ENCODE assay signal across 24 mouse cellular contexts in the genomic region with DNA sequence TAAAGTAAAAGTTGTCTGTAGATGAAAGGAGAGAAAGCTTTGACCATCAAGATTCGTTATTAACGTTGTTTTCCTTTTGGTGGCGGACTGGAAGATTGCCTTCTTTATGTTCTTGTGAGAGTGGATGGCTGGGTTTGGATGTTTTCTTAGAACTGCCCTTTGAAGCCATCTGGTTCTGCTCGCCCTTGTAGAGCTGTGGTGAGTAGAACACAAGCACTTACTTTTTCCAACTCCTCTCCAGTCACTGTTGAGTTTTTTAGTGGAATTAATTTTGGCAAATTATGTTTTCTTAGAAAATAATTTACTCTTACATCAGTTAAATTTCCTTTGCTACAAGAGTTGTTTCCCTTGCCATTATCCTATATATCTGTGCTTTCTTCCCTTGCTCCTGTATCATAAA.
DNase-seq lines count a peak whose midpoint lies in the region; ATAC-seq and TF ChIP-seq lines count a peak whose summit lies in the region.
"Had no signal": no experiment of that assay in that cellular context is flagged by ENCODE, and none has a peak within 500 bp of the region (broad histone marks: within the 10 kb centered on the region; RNA-seq: fewer than 3 reads in every experiment).

No protein-coding gene starts in this region.

- WGBS in kidney, embryonic 15.5 days = 33% methylated on average over 4 of the region's 4 CpGs
- WGBS in kidney, postnatal 0 days = 29% methylated on average over 4 of the region's 4 CpGs
- WGBS in kidney, adult 2 months = 59% methylated on average over 4 of the region's 4 CpGs

- 0 out of 2 replicates have a peak, but pooled peaks cover 2% of the 10 kb centered on the region for H3K4me1 ChIP-seq in kidney, embryonic 15.5 days
- H3K4me1 ChIP-seq in kidney, postnatal 0 days (replicated peaks; ENCODE audit: insufficient read depth, low read length) = no peaks in the 10 kb centered on the region
- H3K4me1 ChIP-seq in kidney, adult 2 months (ENCODE audit: control insufficient read depth, insufficient read depth, low read length) = no peaks in the 10 kb centered on the region
- H3K4me1 ChIP-seq: forebrain, embryonic 13.5 days; forebrain, embryonic 15.5 days had no signal

- no peaks in the 10 kb centered on the region for H3K9me3 ChIP-seq in kidney, embryonic 15.5 days (replicated peaks)
- no peaks in the 10 kb centered on the region for H3K9me3 ChIP-seq in kidney, postnatal 0 days (replicated peaks; ENCODE audit: low read length)
- H3K9me3 ChIP-seq: embryonic facial prominence, embryonic 10.5 days; embryonic facial prominence, embryonic 12.5 days; forebrain, embryonic 13.5 days; forebrain, embryonic 15.5 days had no signal

- H3K9ac ChIP-seq in kidney, embryonic 15.5 days = no peak overlapping the region
- H3K9ac ChIP-seq in kidney, postnatal 0 days (ENCODE audit: low read depth, low read length) = no peak overlapping the region
- H3K9ac ChIP-seq: embryonic facial prominence, embryonic 12.5 days; forebrain, embryonic 13.5 days; forebrain, embryonic 15.5 days had no signal

- no peaks in the 10 kb centered on the region for H3K36me3 ChIP-seq in kidney, embryonic 15.5 days
- H3K36me3 ChIP-seq in kidney, postnatal 0 days (ENCODE audit: insufficient read depth, low read length) = no peaks in the 10 kb centered on the region
- no peaks in the 10 kb centered on the region for H3K36me3 ChIP-seq in kidney, adult 2 months (ENCODE audit: control insufficient read depth, insufficient read depth, low read length)
- H3K36me3 ChIP-seq: embryonic facial prominence, embryonic 10.5 days; embryonic facial prominence, embryonic 12.5 days; forebrain, embryonic 15.5 days; G1E had no signal

- no peak for TF ChIP-seq CTCF in kidney, postnatal 0 days (IDR thresholded peaks at IDR 0.05; ENCODE audit: low read depth)
- TF ChIP-seq CTCF in kidney, adult 2 months (conservative IDR thresholded peaks at IDR 0.05; ENCODE audit: insufficient read depth, insufficient read length, low read depth, low read length) = no peak

- peak; percentile 15 for DNase-seq in heart, adult 11 months
- DNase-seq in heart, adult 9 months (ENCODE audit: low spot score in 2 of 2) = no peak
- no peak for DNase-seq in kidney, postnatal 14 days
- peak; percentile 86 for DNase-seq in kidney, postnatal 0 days (ENCODE audit: low spot score)
- no peak for DNase-seq in kidney, adult 2 months
- DNase-seq: adrenal gland, adult 8-10 months; adrenal gland, postnatal 14 days; adrenal gland, postnatal 36 days; B cell, adult 2 months; cerebellum, adult 11-12 months; cerebellum, adult 2 months; cerebellum, adult 9-10 months; cerebellum, postnatal 10 days; cerebellum, postnatal 25 days had no signal

- H3K27ac ChIP-seq in kidney, embryonic 15.5 days = peak overlapping the region; percentile 66; the same call in 1 of the 2 replicates
- H3K27ac ChIP-seq in kidney, postnatal 0 days = no peak overlapping the region
- no peak overlapping the region for H3K27ac ChIP-seq in kidney, adult 2 months (ENCODE audit: insufficient read depth, low read depth, low read length)
- H3K27ac ChIP-seq: embryonic facial prominence, embryonic 10.5 days; embryonic facial prominence, embryonic 12.5 days; forebrain, embryonic 13.5 days; forebrain, embryonic 15.5 days had no signal

- H3K4me2 ChIP-seq in kidney, embryonic 15.5 days = no peak overlapping the region
- no peak overlapping the region for H3K4me2 ChIP-seq in kidney, postnatal 0 days (ENCODE audit: low read length)
- H3K4me2 ChIP-seq: embryonic facial prominence, embryonic 12.5 days; forebrain, embryonic 13.5 days; forebrain, embryonic 15.5 days had no signal

- H3K4me3 ChIP-seq in kidney, embryonic 15.5 days (replicated peaks) = no peak overlapping the region
- H3K4me3 ChIP-seq in kidney, postnatal 0 days (replicated peaks; ENCODE audit: low read depth, low read length) = no peak overlapping the region
- H3K4me3 ChIP-seq in kidney, adult 2 months (ENCODE audit: insufficient read depth, low read depth, low read length) = no peak overlapping the region
- H3K4me3 ChIP-seq: embryonic facial prominence, embryonic 10.5 days; embryonic facial prominence, embryonic 12.5 days; forebrain, embryonic 13.5 days; forebrain, embryonic 15.5 days had no signal

- H3K27me3 ChIP-seq in kidney, embryonic 15.5 days = no peaks in the 10 kb centered on the region
- H3K27me3 ChIP-seq in kidney, postnatal 0 days (ENCODE audit: insufficient read depth, low read length) = no peaks in the 10 kb centered on the region
- H3K27me3 ChIP-seq in kidney, adult 2 months (replicated peaks; ENCODE audit: control insufficient read depth, insufficient read depth, low read length) = no peaks in the 10 kb centered on the region
- H3K27me3 ChIP-seq: CH12.LX; embryonic facial prominence, embryonic 12.5 days; forebrain, embryonic 13.5 days; forebrain, embryonic 15.5 days had no signal

- ATAC-seq in kidney, embryonic 15.5 days (replicated peaks; ENCODE audit: low FRiP score) = peak; percentile 73
- ATAC-seq in kidney, postnatal 0 days (replicated peaks; ENCODE audit: low FRiP score, low read depth) = no peak
- ATAC-seq: activated CD4-positive, CD25-positive, alpha-beta regulatory T cell, adult 4 months; CD4-positive, CD25-positive, alpha-beta regulatory T cell, adult 4 months; forebrain, embryonic 13.5 days; forebrain, embryonic 15.5 days; Patski had no signal

- TF ChIP-seq POLR2A in kidney, adult 2 months (IDR thresholded peaks at IDR 0.05; ENCODE audit: low read depth, low read length) = no peak

Comparison
In these comparisons a context has a peak if more than half of its experiments do, and no peak if none do; other contexts are left out.
1. DNase-seq: peak in heart, adult 11 months (single experiment) and kidney, postnatal 0 days (single experiment); none in heart, adult 9 months (0 of 2), kidney, postnatal 14 days (single experiment) and kidney, adult 2 months (single experiment).